Mouse (Mus musculus) thymus, adult 2 months (tissue): ENCODE measurements at regions not wholly inside any gene's neighbourhood (a gene's known extent, or its start where the extent isn't known, plus 50 kb on each side); places are given as distances from the start of the nearest gene placed in this dataset.

Source experiments
- DNase-seq: peaks from one replicate; pipeline ENCODE4 v3.0.0; 2021
- H3K27ac ChIP-seq: fragments of 200-500 bp; 2 replicates; pipeline ENCODE4 v1.5.1; 2012; ENCODE audit warnings: low read length, control low read depth; ENCODE audit not compliant: control insufficient read depth, insufficient read depth
- H3K27me3 ChIP-seq: fragments of 200-500 bp; 2 replicates; pipeline ENCODE4 v1.6.1; 2012; ENCODE audit warnings: mild to moderate bottlenecking, low read length, moderate library complexity, mixed read lengths; ENCODE audit not compliant: control insufficient read depth, insufficient read depth
- H3K36me3 ChIP-seq: fragments of 200-500 bp; 2 replicates; pipeline ENCODE4 v1.6.1; 2012; ENCODE audit warnings: mild to moderate bottlenecking, low read length, moderate library complexity; ENCODE audit not compliant: control insufficient read depth, insufficient read depth
- H3K4me1 ChIP-seq: fragments of 200-500 bp; replicated peaks from 2 replicates; pipeline ENCODE4 v1.6.1; 2012; ENCODE audit warnings: low read length; ENCODE audit not compliant: control insufficient read depth, insufficient read depth
- H3K4me3 ChIP-seq: fragments of 200-500 bp; 2 replicates; pipeline ENCODE4 v1.5.1; 2012; ENCODE audit warnings: mild to moderate bottlenecking, low read length, control low read depth, moderate library complexity; ENCODE audit not compliant: control insufficient read depth, insufficient read depth
- CTCF ChIP-seq: fragments of 200-500 bp; IDR thresholded peaks from 2 replicates; pipeline ENCODE4 v1.5.1; 2012; ENCODE audit warnings: mild to moderate bottlenecking, control low read depth, low read length, moderate library complexity, borderline replicate concordance; ENCODE audit not compliant: control insufficient read depth, poor library complexity, insufficient read depth; ENCODE audit errors: extremely low read depth
- POLR2A ChIP-seq: fragments of 200-500 bp; IDR thresholded peaks from 2 replicates; pipeline ENCODE4 v1.6.1; 2012; ENCODE audit warnings: mild to moderate bottlenecking, low read length, control low read depth, moderate library complexity; ENCODE audit not compliant: control insufficient read depth, poor library complexity, insufficient read depth; ENCODE audit errors: extremely low read depth
- WGBS: fragments of 180-500 bp; shearing (Covaris S2); methylation state at CpG from one replicate; pipeline ENCODE4 v1.1.7; 2018; 5-methylcytosine and 5-hydroxymethylcytosine counted together

DNA sequence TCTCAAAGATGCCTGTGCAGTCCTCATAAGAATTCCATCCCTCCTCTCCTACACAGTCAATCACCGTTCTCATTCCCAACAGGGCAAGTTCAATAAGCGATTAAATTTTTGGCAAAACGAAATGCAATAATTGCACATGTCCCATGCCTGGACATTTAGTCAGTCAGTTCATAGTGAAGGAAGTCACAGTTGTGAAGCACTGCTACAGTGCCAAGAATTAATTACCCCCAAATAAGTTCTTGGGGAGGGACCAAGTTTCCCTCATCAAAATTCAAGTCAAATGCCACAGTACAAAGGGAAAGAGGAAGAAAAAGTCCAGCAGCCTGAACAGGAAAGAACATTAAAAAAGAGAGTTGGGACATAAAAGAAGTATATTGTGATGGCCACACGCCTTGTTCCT, 112.4 kb upstream of the Ppargc1a start:
- 84% methylated on average over 4 of the region's 4 CpGs for WGBS
- H3K4me3 ChIP-seq = no peak overlapping the region
- no peaks in the 10 kb centered on the region for H3K4me1 ChIP-seq
- H3K36me3 ChIP-seq = no peaks in the 10 kb centered on the region
- DNase-seq = no peak
- no peaks in the 10 kb centered on the region for H3K27me3 ChIP-seq
- no peak overlapping the region for H3K27ac ChIP-seq
- TF ChIP-seq POLR2A (no peak), CTCF (no peak)

DNA sequence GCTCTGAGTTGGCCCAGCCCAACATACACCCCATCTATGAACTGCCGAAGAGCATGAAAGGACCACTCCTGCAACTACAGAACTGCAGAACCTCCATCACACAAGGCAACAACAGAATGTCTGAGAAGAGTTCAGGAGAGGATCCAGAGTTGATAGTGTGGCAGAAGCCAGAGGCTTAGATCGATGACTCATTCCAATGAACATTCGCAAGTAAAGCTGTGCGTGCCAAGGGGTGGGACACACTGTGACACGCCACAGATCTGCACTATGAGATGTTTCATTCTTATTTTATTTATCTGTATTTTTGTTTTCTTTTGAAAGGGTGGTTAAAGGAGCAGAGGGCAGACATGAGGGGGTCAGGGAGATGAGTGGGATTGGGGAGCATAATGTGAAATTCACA, 103.7 kb upstream of the Ppargc1a start:
- TF ChIP-seq CTCF = no peak
- Histone ChIP-seq H3K27ac (no peak overlapping the region), H3K4me3 (no peak overlapping the region), H3K4me1 (no peaks in the 10 kb centered on the region), H3K36me3 (no peaks in the 10 kb centered on the region), H3K27me3 (no peaks in the 10 kb centered on the region)
- 97% methylated on average over 5 of the region's 5 CpGs for WGBS
- DNase-seq = no peak

DNA sequence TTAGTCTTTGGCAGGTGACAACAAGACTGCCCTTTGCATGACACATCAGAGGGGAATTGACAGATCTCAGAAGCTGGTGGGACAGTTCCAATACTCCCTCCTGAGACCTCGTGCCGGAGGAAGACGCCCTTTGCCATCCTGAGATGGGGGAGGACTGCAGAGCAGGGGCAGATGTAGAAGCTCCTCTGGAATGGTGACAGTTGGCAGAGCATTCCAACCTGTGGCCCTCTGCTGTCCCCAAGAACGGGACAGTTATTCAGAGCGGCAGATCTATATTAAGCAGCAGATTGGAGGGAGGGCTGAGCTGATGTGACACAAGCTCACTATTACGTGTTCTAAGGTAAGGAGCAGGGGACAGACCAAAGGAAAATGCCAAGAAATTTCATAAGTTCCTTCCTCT, 97.7 kb upstream of the Ppargc1a start:
- no peak overlapping the region for H3K27ac ChIP-seq
- H3K4me1 ChIP-seq = no peaks in the 10 kb centered on the region
- WGBS = 87% methylated on average over 6 of the region's 6 CpGs
- H3K27me3 ChIP-seq = no peaks in the 10 kb centered on the region
- TF ChIP-seq POLR2A (no peak), CTCF (no peak)
- H3K36me3 ChIP-seq = no peaks in the 10 kb centered on the region
- DNase-seq = no peak
- no peak overlapping the region for H3K4me3 ChIP-seq

DNA sequence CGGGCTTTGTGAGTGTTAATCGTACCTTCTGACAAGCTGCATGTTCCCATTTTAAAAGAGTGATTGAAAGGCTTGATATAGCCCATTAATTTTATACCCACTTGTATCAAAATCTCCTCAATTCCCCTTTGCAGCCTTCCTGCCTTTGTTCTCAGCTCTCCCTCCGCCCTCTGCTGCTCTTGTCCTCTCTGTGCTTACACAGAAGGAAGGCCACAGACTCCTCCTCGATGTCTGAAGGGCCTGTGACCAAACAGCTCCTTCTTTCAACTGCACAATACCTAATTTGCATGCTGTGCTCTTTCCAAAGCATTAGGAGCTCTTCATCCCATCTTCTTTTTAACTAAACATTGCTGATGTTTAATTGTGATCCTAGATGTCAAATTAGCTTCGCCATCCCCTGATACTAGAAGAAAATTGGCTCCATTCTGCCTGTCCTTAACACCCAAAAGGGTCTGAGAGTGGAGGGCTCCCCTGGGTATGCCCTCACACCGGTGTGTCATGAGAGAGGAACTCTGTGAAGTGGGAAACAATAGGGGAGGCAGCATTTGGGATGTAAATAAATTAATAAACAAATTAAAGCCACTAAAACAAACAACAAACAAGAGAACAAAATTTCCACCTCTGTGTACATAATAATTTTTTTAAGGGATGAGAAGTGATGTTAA, 90.8 kb upstream of the Ppargc1a start:
- Histone ChIP-seq H3K27me3 (no peaks in the 10 kb centered on the region), H3K36me3 (no peaks in the 10 kb centered on the region), H3K4me3 (no peak overlapping the region), H3K27ac (no peak overlapping the region), H3K4me1 (no peaks in the 10 kb centered on the region)
- DNase-seq = no peak
- TF ChIP-seq CTCF (no peak), POLR2A (no peak)
- WGBS = 75% methylated on average over 6 of the region's 6 CpGs

DNA sequence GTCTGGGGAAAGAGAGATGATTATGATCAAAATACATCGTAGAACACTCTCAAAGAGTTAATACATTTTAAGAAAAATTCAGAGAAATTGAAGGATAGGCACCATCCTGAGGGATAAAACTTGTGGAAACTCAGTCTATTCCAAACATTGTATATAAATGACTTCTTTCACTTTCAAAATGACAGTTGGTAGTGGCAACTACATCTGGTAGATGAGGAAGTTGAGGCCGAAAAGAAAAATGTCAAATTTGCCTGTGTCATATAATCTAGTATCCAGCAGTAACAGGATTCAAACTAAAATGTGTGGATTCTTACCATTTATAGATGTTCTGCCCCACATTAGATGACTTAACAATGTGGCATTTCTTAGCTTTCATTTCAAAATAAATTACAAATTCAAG, 86.0 kb upstream of the Ppargc1a start:
- H3K4me1 ChIP-seq = no peaks in the 10 kb centered on the region
- WGBS = 49% methylated on average over 2 of the region's 2 CpGs
- no peaks in the 10 kb centered on the region for H3K27me3 ChIP-seq
- H3K27ac ChIP-seq = no peak overlapping the region
- TF ChIP-seq POLR2A (no peak), CTCF (no peak)
- no peaks in the 10 kb centered on the region for H3K36me3 ChIP-seq
- H3K4me3 ChIP-seq = no peak overlapping the region
- DNase-seq = no peak

DNA sequence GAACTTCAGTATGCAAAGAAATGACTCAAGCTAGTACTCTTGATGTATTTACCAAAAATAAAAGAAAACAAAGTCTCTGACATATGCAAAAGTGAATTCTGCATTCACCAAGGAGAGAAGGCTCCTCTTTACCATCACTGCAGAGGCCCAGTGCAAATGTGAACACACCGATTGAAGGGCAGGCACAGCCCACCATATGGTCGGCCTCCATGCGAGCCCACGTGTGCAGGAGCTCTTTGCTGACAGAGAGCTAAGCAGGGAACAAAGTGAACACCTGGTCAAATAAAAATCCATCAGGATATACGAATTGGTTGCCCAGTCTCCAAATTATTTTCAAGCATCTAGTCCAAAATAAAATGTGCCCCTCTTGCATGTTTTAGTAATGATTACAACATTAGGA, 56.9 kb upstream of the Ppargc1a start:
- WGBS = 90% methylated on average over 5 of the region's 5 CpGs
- no peak overlapping the region for H3K4me3 ChIP-seq
- H3K4me1 ChIP-seq = no peaks in the 10 kb centered on the region
- DNase-seq = no peak
- no peaks in the 10 kb centered on the region for H3K27me3 ChIP-seq
- TF ChIP-seq POLR2A (no peak), CTCF (no peak)
- H3K36me3 ChIP-seq = no peaks in the 10 kb centered on the region
- H3K27ac ChIP-seq = no peak overlapping the region
